Mouse (Mus musculus): ENCODE results near the gene Pin1.
A peak's percentile ranks its signal among the peaks of the same experiment; 100 is the strongest.

Pin1 gene

DNA sequence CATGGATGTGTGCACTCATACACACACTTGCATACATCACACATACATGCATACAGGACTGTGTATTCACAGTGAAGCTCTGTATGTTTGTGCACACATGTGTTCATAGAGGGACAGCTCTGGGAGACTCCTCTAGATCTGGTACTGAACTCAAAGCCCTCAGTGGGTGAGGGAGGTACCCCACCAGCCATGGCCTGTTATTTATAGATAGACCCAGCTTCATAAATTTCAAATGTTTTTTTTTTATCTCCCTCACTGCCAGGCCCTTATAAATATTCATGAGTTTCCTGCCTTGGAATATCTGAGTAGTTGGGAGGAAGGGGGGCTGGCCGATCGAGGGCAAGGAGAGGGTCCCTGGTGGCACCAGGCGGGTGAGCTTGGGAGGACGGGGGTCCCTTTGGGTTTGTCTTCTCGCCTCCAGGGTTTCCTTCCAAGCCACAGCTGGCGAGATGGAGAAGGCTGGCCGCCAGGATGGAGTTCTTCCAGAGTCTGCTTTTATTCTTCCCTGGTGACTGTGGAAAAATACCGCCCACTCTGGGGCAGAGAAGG, 52.0 kb downstream of the Pin1 start:
- peak; percentile 60 to 73 for DNase-seq (ENCODE audit: low spot score in 2 of 2)

GRCm38 (mm10) chr9:20705420-20705819, 53.5 kb downstream of the Pin1 start:
- DNase-seq (ENCODE audit: low spot score in 2 of 2) = no peak

DNA sequence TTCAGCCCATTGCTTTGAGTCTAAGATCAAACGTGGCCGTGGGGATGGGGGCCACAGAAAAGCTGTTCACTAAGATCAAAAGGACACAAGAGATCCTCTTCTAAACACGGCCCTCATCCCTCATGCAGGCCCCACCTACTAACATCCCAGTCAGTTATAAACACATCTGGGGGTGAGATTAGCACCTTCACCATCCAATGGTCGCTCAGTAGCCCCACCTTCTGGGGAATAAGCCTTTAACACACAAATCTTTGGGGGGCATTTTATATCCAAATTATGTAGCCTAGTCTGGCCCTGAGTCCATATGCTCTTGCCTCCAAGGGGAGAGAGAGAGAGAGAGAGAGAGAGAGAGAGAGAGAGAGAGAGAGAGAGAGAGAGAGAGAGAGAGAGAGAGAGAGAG, 54.1 kb downstream of the Pin1 start:
- DNase-seq (ENCODE audit: low spot score in 2 of 2) = no peak

DNA sequence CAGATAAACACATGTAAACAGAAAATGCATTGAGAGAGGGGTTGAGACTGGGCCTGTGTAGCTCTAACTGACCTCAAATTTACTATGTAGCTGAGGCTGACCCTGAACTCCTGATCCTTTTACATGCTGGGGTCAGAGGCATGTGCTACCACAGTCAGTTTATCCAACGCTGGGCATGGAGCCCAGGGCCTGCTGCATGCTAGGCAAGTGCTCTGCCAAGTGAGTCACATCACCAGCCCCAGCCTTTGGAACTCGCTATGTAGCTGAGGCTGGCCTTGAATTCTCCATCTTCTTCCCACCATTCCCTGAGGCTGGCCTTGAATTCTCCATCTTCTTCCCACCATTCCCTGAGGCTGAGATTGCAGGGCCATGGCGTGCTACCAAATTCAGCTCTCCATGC, 58.6 kb downstream of the Pin1 start:
- DNase-seq (ENCODE audit: low spot score in 2 of 2) = no peak

GRCm38 (mm10) chr9:20712934-20713477, 61.1 kb downstream of the Pin1 start:
- DNase-seq (ENCODE audit: low spot score in 2 of 2) = no peak

DNA sequence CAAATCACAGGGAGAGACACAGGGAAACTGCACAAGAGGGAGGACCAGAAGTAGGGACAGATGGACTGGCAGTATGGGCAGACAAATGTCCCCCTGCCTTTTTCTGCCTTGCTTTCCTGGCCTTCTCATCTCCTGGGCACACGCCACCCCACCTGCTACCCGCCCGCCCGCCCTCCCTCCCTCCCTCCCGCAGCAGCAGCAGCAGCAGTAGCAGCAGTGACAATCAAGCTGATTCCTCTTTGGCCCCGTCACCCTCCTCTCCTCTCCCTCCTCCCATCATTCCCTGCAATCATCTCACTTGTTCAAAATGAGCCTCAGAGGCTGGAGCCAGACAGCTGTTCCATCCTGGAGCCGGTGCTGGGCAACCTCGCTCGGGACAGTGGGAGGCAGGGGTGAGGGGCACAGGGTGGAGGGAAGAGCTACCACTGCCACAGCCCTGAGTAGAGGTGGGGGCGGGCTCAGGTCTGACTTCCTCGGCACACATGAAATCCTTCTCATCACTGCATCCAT, 61.6 kb downstream of the Pin1 start:
- no peak for DNase-seq (ENCODE audit: low spot score in 2 of 2)

DNA sequence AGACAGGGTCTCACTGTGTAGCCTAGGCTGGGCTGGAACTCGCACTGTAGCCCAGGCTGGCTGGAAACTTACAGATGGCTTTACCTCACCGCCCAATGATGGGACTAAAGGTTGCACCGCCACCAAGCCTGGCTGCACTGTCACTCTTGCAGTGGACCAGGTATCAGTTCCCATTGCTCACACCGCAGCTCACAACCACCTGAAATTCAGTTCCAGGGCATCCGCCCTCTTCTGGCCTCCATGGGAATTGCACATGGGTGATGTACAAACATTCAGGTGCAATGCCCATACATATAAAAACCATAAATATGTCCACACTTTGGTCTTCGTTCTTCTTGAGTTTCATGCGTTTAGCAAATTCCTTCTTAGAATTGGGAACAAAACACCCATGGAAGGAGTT, 63.4 kb downstream of the Pin1 start:
- DNase-seq (ENCODE audit: low spot score in 2 of 2) = no peak

All from frontal cortex, postnatal 36 days (tissue).